Mouse (Mus musculus): Measurements from ENCODE around the gene Klhdc7a.

GRCm38 (mm10) chr4:139978716-139979115 is 10.9 kb upstream of the Klhdc7a start:
- TF ChIP-seq EP300 (optimal IDR thresholded peaks at IDR 0.05) (no peak), CTCF (IDR thresholded peaks at IDR 0.05; ENCODE audit: low read depth) (no peak)

All from stomach, postnatal 0 days (tissue).